Mouse (Mus musculus) kidney, postnatal 10 days (tissue): ENCODE data around the gene Hist2h3b.
"Not testable (repeated sequence)": the region's sequence is repeated elsewhere in the genome, so short reads cannot be mapped to it uniquely, and the experiment has no call there.

Experiments
- DNase-seq: peaks from one replicate; pipeline ENCODE4 v3.0.0; 2021; ENCODE audit warnings: mixed read lengths

The Hist2h3b gene

DNA sequence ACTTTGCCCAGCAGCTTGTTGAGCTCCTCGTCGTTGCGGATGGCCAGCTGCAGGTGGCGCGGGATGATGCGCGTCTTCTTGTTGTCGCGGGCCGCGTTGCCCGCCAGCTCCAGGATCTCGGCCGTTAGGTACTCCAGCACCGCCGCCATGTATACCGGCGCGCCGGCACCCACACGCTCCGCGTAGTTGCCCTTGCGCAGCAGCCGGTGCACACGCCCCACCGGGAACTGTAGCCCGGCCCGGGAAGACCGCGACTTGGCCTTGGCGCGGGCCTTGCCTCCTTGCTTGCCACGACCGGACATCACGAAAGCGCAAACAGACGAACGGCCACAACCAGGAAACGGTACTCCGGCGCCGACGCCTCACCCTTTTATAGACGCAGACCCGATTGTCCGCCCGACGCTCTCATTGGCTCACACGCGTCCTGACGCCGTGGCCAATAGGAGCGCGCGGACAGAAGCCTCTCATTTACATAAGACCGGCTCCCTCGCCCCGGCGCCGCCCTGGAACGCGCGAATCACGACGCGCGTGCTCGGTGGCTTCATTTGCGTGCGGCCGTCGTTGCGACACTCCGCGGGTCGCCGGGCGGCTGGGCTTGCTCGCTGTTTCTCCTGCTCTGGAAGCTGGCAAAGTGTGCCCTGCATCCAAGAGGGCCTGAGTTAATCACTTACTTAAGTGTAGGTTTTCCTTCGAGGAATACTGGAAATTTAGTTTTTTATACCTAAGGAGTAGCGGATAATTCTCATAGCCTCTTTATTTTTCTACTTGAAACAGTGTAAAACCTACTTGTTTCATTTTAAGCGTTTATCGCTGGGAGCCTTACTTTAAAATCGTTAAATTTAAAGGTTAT is 28.3 kb upstream of the Hist2h3b start, which contains the start of gene Hist2h2aa2:
Gene Hist2h2aa2 (minus strand): TSS at position 328 of the 850 bp plus-strand sequence.
- DNase-seq: peak; percentile 96

DNA sequence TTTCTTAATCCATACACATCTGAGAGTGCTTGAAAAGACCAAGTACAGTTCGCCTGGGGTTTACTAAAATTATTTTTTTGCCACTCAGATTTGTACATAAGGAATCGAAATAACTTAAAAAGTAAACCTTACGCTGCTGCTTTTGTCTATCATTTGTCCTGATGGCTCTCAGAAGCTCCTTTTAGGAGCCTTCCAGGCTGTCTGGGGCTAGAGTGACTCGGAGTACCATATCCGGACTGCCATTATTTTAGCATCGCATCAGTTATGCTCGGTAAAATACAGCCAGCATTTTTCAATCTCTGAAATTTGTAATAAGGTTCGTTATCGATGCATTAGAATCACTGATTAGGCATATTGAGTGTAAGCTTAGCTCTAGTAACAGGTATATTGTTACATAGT is 27.7 kb upstream of the Hist2h3b start:
- DNase-seq: no peak

DNA sequence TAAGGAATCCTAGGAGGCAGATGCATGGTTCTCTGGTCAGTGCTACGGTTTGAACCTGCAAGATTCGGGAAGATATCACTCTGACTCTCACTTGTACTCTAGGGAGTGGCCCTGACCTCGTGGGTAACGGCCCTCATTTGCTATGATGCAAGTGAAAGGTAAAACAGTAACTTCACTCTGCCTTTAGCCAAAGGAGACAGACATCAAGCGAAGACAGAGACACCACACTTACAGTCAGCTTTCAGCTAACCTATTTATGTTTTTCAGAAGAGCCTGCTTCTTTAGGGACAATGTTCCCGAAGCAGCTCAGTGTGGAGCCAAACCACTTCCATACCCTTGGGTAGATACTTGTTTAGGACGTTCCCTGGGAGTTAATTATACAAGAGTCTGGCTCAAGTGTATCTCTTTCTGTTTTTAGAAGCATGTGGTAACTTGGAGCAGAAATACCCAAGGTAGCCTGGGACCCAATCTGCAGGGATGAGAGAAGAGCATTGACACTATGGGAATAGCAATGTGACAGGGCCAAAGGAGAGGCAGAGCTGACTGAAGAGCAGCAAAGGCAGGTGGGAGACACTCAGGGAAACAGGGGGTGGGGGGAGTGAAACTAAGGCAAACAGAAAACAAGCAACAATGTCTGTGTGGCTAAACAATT is 24.4 kb upstream of the Hist2h3b start:
- no peak for DNase-seq

DNA sequence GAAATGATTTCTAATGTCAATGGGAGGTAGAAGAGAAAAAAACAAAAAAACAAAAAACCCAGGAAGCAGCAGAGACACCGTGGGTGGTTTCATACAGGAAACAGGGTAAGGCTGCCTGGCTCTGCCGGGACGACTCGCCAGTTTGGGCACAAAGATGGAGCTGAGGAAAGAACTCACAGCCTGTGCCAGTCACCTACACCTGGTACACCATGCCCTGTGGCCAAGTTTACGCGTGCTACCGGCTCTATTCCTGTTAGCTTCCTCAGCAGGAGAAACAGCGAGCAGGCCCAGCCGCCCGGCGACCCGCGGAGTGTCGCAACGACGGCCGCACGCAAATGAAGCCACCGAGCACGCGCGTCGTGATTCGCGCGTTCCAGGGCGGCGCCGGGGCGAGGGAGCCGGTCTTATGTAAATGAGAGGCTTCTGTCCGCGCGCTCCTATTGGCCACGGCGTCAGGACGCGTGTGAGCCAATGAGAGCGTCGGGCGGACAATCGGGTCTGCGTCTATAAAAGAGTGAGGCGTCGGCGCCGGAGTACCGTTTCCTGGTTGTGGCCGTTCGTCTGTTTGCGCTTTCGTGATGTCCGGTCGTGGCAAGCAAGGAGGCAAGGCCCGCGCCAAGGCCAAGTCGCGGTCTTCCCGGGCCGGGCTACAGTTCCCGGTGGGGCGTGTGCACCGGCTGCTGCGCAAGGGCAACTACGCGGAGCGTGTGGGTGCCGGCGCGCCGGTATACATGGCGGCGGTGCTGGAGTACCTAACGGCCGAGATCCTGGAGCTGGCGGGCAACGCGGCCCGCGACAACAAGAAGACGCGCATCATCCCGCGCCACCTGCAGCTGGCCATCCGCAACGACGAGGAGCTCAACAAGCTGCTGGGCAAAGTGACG is 23.2 kb upstream of the Hist2h3b start, which contains the start of gene Hist2h2aa1:
Gene Hist2h2aa1 (plus strand): TSS at position 495 of the 884 bp plus-strand sequence.
- DNase-seq: peak; percentile 89

DNA sequence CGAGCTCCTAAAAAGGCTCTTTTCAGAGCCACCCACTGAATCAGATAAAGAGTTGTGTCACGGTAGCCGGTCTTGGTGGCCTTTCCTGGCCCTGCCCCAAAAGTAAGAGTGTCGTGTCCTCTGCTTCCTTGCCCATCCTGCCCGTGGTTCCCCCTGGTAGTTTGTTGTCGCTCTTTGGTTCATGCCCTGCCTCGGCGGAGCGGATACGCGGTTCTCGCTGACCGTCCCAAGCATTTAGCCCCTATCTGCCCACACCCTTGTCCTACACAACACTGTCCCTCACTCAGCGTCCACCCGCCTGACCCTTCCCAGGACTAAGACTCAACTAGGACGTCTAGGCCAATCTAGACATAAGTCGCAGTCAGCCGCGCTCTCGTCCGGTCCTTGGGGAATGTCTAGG is 22.4 kb upstream of the Hist2h3b start:
- not testable (repeated sequence) for DNase-seq

DNA sequence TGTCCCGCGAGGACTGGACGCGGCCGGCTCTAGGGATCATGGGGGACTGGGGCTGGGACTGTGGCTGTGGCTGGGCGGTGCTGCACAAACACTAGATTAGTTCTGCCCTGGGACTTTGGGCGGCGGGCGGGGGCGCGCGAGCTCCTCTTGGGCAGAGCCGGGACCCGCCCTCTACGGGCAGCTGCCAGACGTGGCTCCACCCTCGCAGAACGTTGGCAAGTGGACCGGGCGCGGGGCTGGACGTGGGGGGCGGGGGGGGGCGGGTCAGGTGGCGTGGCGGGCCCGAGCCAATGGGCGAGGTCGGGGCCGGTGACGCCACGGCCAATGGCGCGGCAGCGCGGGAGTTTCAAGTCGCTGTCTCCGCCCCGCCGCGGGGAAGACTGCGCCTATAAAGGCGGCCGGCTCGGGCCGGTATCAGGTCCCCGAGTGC is 22.0 kb upstream of the Hist2h3b start, which contains the start of gene Hist2h3c1:
Gene Hist2h3c1 (plus strand): TSS at position 259 of the 430 bp plus-strand sequence.
- not testable (repeated sequence) for DNase-seq

DNA sequence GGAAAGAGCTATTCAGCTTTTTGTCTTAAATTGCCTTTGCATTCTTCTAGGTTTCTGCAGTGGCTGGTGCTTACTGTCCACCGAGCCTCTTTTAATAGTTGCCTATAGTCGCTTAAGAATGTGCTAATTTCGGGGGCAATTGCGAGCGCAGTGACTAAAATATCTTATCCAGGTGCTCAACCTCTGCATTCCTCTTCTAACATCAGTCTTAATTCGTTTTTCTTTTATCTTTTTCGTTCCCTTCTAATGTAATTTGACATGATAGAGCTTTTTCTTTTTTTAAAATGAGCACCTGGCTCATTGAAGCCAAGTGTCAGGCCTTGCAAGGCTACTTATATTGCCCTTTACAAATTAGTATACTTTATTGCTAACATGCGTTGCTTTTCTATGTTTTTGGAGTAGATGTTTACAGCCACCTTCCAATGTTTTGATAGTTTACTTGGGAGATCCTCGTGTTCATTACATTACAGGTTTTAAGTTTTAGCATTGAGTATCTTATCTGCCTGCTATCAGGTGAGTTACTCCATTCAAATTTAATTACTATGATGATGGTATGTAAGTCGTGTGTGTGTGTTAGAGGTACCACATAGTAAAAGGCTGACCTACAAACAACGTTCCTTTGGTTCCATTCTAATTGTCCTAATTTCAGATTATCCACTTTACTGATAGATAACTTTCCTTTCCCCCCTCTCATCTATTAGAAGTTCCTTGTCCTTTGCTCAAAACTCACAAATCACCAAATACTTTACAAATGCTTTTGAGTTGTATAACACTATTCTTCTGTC is 20.9 kb upstream of the Hist2h3b start:
- no peak for DNase-seq

DNA sequence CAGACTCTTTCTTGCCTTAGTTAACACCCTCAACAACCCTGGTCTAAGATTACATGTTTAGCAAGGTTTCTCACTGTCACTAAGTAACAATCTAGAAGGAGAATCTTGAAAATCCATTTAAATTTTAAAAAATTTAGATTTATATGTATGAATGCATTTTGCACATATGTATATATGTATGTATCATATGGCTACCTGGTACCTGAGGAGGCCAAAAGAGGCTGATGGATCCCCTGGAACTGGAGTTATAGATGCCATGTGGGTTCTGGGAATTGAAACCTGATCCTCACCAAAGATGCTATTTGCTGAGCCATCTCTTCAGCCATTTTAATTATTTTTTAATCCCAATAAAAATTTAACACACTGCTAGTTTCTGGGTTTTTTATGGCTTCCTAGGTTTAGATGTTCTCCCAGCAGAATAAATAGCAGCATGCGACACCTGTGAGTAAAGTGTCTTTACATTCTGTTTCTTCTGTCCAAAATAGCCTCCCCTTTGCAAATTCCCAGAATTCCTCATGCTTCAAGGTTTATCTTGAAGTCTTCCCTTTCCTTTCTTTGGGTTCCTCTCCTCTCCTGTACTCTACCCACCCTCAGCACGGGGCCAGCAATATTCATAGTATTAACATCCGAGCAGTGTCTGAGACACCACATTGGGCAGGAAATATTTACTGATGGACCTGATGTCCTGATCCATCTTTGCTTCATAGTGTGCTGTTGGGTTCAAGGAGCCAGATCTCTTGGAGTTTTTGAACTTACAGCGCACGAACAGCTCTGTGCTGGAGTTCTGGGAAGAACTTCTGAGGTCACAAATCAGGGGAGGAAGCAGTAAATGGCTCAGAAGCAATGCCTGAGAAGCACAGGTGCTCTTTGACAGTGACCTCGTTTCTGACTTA is 20.1 kb upstream of the Hist2h3b start:
- DNase-seq: no peak

DNA sequence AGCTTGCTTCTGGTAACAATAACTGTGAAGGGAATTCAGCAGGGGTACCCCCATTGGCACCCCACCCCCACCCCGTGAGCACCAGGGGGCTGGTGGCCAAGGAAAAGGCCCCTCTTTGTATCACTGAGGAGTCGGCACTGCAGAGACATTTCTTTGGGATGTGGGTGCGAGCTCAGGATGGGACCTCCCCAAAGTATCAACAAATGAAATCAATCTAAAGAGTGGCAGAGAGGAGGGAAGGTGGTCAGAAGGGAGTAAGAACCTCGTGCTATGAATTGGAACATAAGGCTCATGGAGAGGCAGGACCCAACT is 19.5 kb upstream of the Hist2h3b start:
- no peak for DNase-seq

DNA sequence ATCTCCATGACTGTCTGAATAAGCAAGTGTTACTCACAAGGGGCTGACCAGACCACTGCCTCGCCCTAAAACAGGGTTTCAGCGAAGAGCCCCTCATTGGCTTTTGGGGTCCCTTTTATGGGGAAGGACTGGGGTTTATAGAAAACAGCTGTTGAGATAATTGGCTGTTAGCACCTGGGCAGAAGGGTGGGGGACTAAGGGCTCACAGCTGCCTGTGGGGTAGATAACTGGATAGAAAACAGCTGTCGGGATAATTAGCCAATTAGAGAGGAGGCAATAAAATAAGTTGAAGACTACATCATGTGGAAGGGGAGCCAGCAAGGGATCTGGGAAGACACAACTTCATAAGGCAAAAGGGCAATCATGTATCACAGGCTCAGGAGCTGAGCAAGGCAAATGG is 17.6 kb upstream of the Hist2h3b start:
- DNase-seq: no peak

DNA sequence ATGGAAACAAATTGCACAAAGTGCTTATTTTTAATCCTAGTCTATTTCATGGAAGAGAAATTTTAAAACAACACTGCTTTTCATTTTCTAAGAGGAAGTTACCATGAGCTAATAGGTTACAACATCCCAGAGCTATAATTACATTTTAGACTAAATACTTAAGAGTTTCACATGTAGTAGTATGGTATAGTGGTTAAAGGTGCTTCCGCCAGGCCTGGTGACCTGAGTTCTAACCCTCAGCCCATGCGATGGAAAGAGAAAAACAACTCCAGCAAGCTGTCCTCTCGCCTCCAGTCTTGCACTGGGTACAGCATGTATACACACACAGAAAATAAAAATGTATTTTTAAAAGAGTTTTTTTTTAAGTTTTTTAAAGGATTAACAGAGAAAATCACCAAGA is 16.7 kb upstream of the Hist2h3b start:
- DNase-seq: no peak

DNA sequence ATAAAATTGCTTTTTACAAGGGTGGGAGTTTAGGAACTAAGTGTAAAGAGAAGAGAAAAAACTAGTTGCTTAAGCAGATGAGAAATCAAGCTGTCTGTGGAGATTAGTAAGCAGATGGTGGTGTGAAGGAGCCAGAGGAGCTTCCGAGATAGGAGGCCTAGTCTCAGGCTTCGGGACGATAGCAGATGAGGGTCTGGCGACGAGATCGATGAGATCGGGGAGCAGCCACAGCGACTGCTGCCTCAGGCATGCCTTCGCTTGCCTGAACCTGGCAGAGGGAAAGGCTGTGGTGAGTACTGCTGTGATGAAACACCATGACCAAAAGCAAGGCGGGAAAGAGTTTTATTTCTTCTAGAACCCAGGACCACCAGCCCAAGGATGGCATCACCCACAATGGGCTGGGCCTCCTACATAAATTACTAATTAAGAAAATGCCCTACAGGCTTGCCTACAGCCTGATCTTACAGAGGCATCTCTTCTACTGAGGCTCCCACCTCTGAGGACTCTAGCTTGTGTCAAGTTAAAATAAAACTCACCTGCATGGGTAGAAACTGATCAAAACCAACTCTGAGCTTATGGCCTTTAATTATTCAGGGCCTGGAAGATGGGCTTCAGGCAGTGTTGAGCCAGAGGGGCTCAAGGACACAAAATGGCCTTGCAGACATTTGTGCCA is 13.6 kb upstream of the Hist2h3b start:
- no peak for DNase-seq

DNA sequence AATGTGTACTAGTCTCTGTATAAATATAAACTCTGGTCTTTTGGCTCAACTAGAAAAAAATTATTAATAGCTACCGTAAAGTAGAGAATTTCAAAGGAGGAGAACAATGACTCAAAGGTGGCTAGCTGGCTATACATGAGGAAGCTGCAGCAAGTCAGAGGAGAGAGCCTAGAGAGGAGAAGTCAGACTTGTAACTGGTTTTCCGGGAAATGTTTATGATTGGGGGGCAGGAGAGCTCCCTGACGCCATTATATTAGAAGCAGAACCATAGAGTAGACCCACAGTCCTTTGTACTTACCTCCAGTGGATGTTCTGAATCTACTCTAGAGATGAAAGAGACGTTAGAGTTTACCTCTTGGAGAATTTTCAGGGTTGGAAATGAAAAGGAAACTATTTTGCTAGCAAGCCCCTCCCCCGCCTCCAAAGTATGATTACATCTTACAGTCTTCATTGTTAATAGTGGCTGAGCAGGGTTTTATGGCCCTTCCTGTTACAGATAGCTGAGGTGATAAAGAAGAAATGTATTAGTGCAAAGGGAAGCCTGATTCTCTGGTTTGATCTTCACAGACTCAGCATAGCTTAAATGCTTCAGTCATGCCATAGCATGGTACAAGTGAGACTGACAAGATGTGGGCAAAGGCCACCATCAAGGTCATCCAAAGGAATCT is 12.4 kb upstream of the Hist2h3b start:
- DNase-seq: no peak

DNA sequence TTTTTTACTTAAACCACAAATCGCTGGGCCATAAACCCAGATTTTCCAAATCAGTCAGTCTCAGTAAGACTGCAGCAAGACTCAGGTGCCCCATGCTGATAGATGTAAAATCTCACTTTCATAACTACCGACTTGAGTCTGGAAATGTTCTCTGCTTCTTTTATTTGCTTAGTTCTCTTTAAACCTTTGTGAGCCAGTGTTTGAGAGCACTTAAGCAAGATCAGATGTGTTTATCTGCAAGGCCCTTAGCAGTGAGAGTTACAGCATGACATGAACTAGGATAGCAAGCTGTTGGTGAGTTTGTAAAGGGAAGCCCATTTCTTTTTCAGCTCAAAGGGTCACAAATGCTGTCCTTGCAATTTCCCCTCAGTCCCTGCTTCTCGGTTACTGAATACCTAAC is 11.3 kb upstream of the Hist2h3b start:
- no peak for DNase-seq

DNA sequence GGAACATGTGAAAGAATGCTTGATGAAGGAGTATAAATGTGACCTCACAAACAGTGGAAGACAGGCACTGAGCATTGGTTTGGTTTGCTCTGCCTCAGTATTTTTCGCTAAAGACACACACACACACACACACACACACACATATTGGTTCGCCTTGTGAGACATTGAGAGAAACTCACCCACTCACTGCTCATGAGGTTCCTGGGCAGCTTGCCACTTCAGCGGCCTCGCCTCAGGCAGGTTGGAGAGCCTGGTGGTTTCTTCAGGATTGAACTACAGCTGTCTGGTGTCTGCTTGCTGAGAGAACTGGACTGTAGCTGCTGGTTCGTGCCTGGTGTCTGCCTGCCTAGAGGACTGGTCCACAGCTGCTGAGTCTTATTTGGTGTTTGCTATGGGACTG is 8.2 kb upstream of the Hist2h3b start:
- DNase-seq: no peak

DNA sequence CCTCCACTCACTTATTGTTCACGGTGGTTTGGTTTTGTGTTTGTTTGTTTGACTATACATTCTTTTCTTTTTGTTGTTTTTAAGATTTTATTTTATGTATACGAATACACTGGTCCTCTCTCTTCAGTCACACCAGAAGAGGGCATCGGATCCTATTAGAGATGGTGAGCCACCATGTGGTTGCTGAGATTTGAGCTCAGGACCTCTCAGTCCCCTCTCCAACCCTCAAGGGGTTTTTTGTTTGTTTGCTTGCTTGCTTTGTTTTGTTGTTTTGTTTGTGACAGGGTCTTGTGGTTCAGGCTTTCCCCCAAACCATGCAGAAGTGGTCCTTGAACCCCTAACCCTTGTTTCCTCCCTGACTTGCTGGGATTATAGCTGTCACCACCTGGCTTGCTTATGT is 6.8 kb upstream of the Hist2h3b start:
- DNase-seq: no peak

DNA sequence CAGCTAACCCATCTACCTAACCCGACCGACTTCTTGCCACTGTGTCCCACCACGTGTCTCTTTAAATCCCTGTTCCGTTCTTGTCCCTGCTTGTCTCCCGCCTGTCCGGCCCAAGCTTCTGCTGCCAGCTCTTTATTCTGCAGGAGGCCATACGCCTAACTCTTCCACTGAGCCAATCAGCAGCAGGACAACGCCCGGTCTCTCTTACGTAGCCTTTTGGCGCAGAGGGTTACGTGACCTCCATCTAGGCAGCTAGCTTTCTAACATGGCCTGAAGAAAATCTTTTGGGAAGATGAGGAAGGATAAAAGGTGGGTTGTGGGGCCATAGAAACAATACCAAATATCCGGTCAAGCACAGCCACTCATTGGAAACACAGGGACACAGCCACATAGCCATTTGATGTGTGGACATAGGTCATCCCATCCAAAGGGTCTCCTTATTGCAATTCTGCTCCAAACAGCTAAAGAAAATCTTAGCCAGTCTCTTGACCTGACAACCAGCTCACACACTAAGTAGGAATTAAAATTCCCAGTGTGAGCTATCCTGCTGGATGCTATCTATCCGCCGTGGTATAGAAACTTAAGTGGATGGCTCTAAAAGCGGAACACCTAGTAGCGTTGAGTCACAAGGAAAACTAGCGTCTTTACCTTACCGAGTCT is 6.1 kb upstream of the Hist2h3b start:
- DNase-seq: peak; percentile 86

DNA sequence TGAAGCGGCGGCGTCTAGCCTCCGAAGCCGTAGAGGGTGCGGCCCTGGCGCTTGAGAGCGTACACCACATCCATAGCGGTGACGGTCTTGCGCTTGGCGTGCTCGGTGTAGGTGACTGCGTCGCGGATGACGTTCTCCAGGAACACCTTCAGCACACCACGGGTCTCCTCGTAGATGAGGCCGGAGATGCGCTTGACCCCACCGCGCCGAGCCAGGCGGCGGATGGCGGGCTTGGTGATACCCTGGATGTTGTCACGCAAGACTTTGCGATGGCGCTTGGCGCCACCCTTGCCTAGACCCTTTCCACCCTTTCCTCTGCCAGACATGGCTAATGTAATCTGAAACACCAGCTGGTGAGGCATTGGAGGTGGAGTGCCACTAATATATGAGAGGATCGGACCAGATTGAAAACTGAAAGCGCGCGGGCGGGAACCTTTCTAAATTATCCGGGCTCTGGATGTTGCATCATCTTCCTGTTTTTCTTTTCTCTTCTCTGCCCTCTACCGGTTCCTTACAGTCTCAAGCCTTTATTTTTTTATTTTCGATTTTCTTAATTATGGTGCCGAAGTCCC is 5.4 kb upstream of the Hist2h3b start, which contains the start of gene Hist2h4:
Gene Hist2h4 (minus strand): TSS at position 333 of the 572 bp plus-strand sequence.
- DNase-seq: peak; percentile 95
